Mouse (Mus musculus): ENCODE results near the gene Bcl11a. TPM values are rescaled to one million over a fixed set of nuclear protein-coding genes. Genes with fewer than 3 reads are reported as not detected.

Gene Bcl11a
- total RNA-seq, 2 experiments from 2014 or later, result 0.04 to 0.18 TPM

- no peak for DNase-seq
- intact Hi-C loops (cut with DNase I; ENCODE audit: low total_unique reads), result no loop called here
These were observed 107.1 kb downstream of the Bcl11a start for GRCm38 (mm10) chr11:24184932-24185331.

GRCm38 (mm10) chr11:24190411-24190810 is 112.6 kb downstream of the Bcl11a start:
- intact Hi-C loops (cut with DNase I; ENCODE audit: low total_unique reads), result no loop called here
- no peak for DNase-seq

- intact Hi-C loops (cut with DNase I; ENCODE audit: low total_unique reads), result no loop called here
- no peak for DNase-seq
These were observed 118.8 kb downstream of the Bcl11a start for GRCm38 (mm10) chr11:24196460-24197190.

- DNase-seq, result no peak
- intact Hi-C loops (cut with DNase I; ENCODE audit: low total_unique reads), result no loop called here
These were observed 119.6 kb downstream of the Bcl11a start for GRCm38 (mm10) chr11:24197424-24197823.

GRCm38 (mm10) chr11:24199560-24199959 is 121.7 kb downstream of the Bcl11a start:
- no peak for DNase-seq
- intact Hi-C loops (cut with DNase I; ENCODE audit: low total_unique reads), result no loop called here

- no peak for DNase-seq
- intact Hi-C loops (cut with DNase I; ENCODE audit: low total_unique reads), result loop anchor here (5.0 kb wide), 1 partner anchor 212 kb away; no protein-coding TSS in a partner anchor
These were observed 122.5 kb downstream of the Bcl11a start for GRCm38 (mm10) chr11:24200310-24200709.

GRCm38 (mm10) chr11:24201223-24201622 is 123.4 kb downstream of the Bcl11a start:
- intact Hi-C loops (cut with DNase I; ENCODE audit: low total_unique reads), result loop anchor here (5.0 kb wide), 1 partner anchor 211 kb away; no protein-coding TSS in a partner anchor
- no peak for DNase-seq

GRCm38 (mm10) chr11:24202641-24203361 is 124.9 kb downstream of the Bcl11a start:
- no peak for DNase-seq
- intact Hi-C loops (cut with DNase I; ENCODE audit: low total_unique reads), result loop anchor here (5.0 kb wide), 1 partner anchor 210 kb away; no protein-coding TSS in a partner anchor

- DNase-seq, result no peak
- intact Hi-C loops (cut with DNase I; ENCODE audit: low total_unique reads), result loop anchor here (5.0 kb wide), 1 partner anchor 209 kb away; no protein-coding TSS in a partner anchor
These were observed 125.6 kb downstream of the Bcl11a start for GRCm38 (mm10) chr11:24203489-24203888.

- no peak for DNase-seq
- intact Hi-C loops (cut with DNase I; ENCODE audit: low total_unique reads), result no loop called here
These were observed 131.1 kb downstream of the Bcl11a start for GRCm38 (mm10) chr11:24208951-24209351.

GRCm38 (mm10) chr11:24214509-24215134 is 136.8 kb downstream of the Bcl11a start:
- intact Hi-C loops (cut with DNase I; ENCODE audit: low total_unique reads), result no loop called here

GRCm38 (mm10) chr11:24217741-24218333 is 140.0 kb downstream of the Bcl11a start:
- DNase-seq, result no peak
- intact Hi-C loops (cut with DNase I; ENCODE audit: low total_unique reads), result no loop called here

More at GRCm38 (mm10) chr11:24214509-24215134, 136.8 kb downstream of the Bcl11a start:
- no peak for DNase-seq

- intact Hi-C loops (cut with DNase I; ENCODE audit: low total_unique reads), result no loop called here
- no peak for DNase-seq
These were observed 143.9 kb downstream of the Bcl11a start for GRCm38 (mm10) chr11:24221601-24222307.

Other genes starting within 250 kb of the Bcl11a start
- gene Papolg, start 182.8 kb upstream of the Bcl11a start, total RNA-seq (2021), result 1 to 10 TPM; 3.6 to 4.0 TPM
- not detected for gene A830031A19Rik, start 3.0 kb upstream of the Bcl11a start, total RNA-seq (2021)

All from gastrocnemius, postnatal 14 days (tissue).